Mouse (Mus musculus): ENCODE data around the gene Rgma.

The Rgma gene

GRCm38 (mm10) chr7:73402671-73403070 lies 27.4 kb downstream of the Rgma start:
- DNase-seq, result no peak

GRCm38 (mm10) chr7:73403538-73403937 lies 28.2 kb downstream of the Rgma start:
- no peak for DNase-seq

- no peak for DNase-seq
These were observed 30.2 kb downstream of the Rgma start for GRCm38 (mm10) chr7:73405550-73405949.

GRCm38 (mm10) chr7:73411523-73411922 lies 36.2 kb downstream of the Rgma start:
- DNase-seq, result no peak

- DNase-seq, result no peak
These were observed 36.7 kb downstream of the Rgma start for GRCm38 (mm10) chr7:73411986-73412385.

GRCm38 (mm10) chr7:73412419-73412818 lies 37.1 kb downstream of the Rgma start:
- DNase-seq, result no peak

GRCm38 (mm10) chr7:73414192-73414591 lies 38.9 kb downstream of the Rgma start:
- DNase-seq, result no peak

- peak; percentile 60 for DNase-seq
These were observed 44.1 kb downstream of the Rgma start for GRCm38 (mm10) chr7:73419375-73419774.

- no peak for DNase-seq
These were observed 45.5 kb downstream of the Rgma start for GRCm38 (mm10) chr7:73420827-73421226.

- no peak for DNase-seq
These were observed 46.1 kb downstream of the Rgma start for GRCm38 (mm10) chr7:73421278-73422015.

- DNase-seq, result peak; percentile 81
These were observed 47.2 kb downstream of the Rgma start for GRCm38 (mm10) chr7:73422223-73423113.

GRCm38 (mm10) chr7:73423236-73423635 lies 47.9 kb downstream of the Rgma start:
- no peak for DNase-seq

- no peak for DNase-seq
These were observed 48.9 kb downstream of the Rgma start for GRCm38 (mm10) chr7:73424243-73424642.

GRCm38 (mm10) chr7:73424705-73425104 lies 49.4 kb downstream of the Rgma start:
- DNase-seq, result no peak

- DNase-seq, result no peak
These were observed 50.1 kb downstream of the Rgma start for GRCm38 (mm10) chr7:73425451-73425850.

GRCm38 (mm10) chr7:73426235-73426634 lies 50.9 kb downstream of the Rgma start:
- DNase-seq, result no peak

GRCm38 (mm10) chr7:73426752-73427386 lies 51.6 kb downstream of the Rgma start:
- DNase-seq, result no peak

- no peak for DNase-seq
These were observed 52.5 kb downstream of the Rgma start for GRCm38 (mm10) chr7:73427794-73428193.

- no peak for DNase-seq
These were observed 53.2 kb downstream of the Rgma start for GRCm38 (mm10) chr7:73428525-73428924.

- DNase-seq, result no peak
These were observed 58.5 kb downstream of the Rgma start for GRCm38 (mm10) chr7:73433637-73434335.

GRCm38 (mm10) chr7:73434336-73434677 lies 59.0 kb downstream of the Rgma start:
- DNase-seq, result no peak

GRCm38 (mm10) chr7:73435685-73436084 lies 60.4 kb downstream of the Rgma start:
- peak; percentile 50 for DNase-seq

GRCm38 (mm10) chr7:73441802-73442201 lies 66.5 kb downstream of the Rgma start:
- DNase-seq, result no peak

Measured in embryo, embryonic 11 days (tissue).